Mouse (Mus musculus): ENCODE results near the gene Ing3. TPM values are rescaled to one million over a fixed set of nuclear protein-coding genes. Genes with fewer than 3 reads are reported as not detected.

Ing3 gene
- polyA plus RNA-seq, 1 experiment = 11.0 TPM

DNA sequence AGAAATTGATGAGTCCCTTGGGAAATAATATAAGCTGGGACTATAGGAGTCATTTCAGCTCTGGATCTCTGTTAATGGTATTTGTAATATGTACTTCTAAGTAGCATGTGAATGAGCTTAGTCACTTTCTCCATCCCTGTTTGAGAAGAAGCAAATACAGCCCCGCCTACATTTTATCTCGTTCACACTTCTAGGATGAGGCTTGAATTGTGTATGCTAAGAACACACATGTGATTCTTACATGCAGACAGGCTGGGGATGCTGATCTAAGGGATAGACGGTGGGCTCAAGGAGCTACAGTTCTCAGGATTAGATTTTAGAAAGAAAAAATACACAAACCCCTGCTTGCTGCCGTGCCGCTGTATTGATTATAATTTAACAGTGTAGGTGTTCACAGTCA, 71.3 kb downstream of the Ing3 start:
- Histone ChIP-seq H3K4me3 (ENCODE audit: insufficient read depth, low read depth, low read length) (no peak overlapping the region), H3K27me3 (replicated peaks; ENCODE audit: control insufficient read depth, insufficient read depth, low read length) (no peaks in the 10 kb centered on the region), H3K36me3 (ENCODE audit: control insufficient read depth, insufficient read depth, low read length) (no peaks in the 10 kb centered on the region), H3K4me1 (ENCODE audit: control insufficient read depth, insufficient read depth, low read length) (peaks cover 3% of the 10 kb centered on the region; the same call in 1 of the 2 replicates), H3K27ac (ENCODE audit: insufficient read depth, low read depth, low read length) (no peak overlapping the region)
- WGBS = 92% methylated on average over 5 of the region's 5 CpGs
- TF ChIP-seq POLR2A (IDR thresholded peaks at IDR 0.05; ENCODE audit: low read depth, low read length) (no peak), CTCF (conservative IDR thresholded peaks at IDR 0.05; ENCODE audit: insufficient read depth, insufficient read length, low read depth, low read length) (no peak)
- DNase-seq = no peak

DNA sequence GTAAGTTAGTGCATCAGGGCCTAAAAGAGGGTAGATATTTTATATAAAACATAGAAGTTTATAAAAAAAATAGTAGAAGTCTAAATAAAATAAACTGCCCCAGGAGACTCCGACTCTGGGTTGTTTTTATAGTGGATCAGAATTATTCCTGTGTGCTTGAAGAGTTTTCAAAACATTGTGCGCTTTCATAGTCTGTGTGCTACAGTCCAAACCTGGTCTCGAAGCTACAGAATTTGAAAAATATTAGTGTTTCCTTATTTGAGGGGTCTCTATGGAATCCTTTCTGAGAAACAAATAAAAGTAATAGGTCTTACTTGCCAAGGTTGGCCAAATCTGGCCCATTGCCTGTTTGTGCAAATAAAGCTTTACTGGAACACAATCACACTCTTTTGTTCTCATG, 71.9 kb downstream of the Ing3 start:
- Histone ChIP-seq H3K27ac (ENCODE audit: insufficient read depth, low read depth, low read length) (no peak overlapping the region), H3K36me3 (ENCODE audit: control insufficient read depth, insufficient read depth, low read length) (no peaks in the 10 kb centered on the region), H3K4me3 (ENCODE audit: insufficient read depth, low read depth, low read length) (no peak overlapping the region), H3K4me1 (ENCODE audit: control insufficient read depth, insufficient read depth, low read length) (peaks cover 3% of the 10 kb centered on the region; the same call in 1 of the 2 replicates), H3K27me3 (replicated peaks; ENCODE audit: control insufficient read depth, insufficient read depth, low read length) (no peaks in the 10 kb centered on the region)
- DNase-seq = no peak
- WGBS = 86% methylated on average over 3 of the region's 3 CpGs
- no peak for TF ChIP-seq CTCF (conservative IDR thresholded peaks at IDR 0.05; ENCODE audit: insufficient read depth, insufficient read length, low read depth, low read length)
- no peak for TF ChIP-seq POLR2A (IDR thresholded peaks at IDR 0.05; ENCODE audit: low read depth, low read length)

DNA sequence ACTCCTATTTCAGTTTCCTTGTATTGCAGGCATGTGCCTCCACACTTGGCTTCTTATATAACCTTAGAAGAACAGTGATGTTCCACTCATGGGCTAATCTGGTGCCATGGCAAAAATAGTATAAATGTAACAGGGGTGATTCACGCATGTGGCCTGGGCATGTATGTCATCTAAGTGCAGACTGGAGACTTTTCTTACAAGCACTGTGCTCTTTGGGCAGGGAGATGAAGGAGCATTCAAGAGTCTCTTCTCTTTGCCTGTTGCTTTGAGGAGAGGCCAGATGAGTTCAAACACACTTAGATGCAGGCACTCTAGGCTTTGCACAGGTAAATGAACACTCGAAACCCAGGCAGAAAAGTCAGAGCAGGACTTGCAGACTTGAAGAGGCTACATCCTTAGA, 74.8 kb downstream of the Ing3 start:
- DNase-seq = no peak
- Histone ChIP-seq H3K4me1 (ENCODE audit: control insufficient read depth, insufficient read depth, low read length) (peaks cover 3% of the 10 kb centered on the region; the same call in 1 of the 2 replicates), H3K27me3 (replicated peaks; ENCODE audit: control insufficient read depth, insufficient read depth, low read length) (no peaks in the 10 kb centered on the region), H3K4me3 (ENCODE audit: insufficient read depth, low read depth, low read length) (no peak overlapping the region), H3K36me3 (ENCODE audit: control insufficient read depth, insufficient read depth, low read length) (no peaks in the 10 kb centered on the region), H3K27ac (ENCODE audit: insufficient read depth, low read depth, low read length) (no peak overlapping the region)
- TF ChIP-seq CTCF (conservative IDR thresholded peaks at IDR 0.05; ENCODE audit: insufficient read depth, insufficient read length, low read depth, low read length) = no peak
- no peak for TF ChIP-seq POLR2A (IDR thresholded peaks at IDR 0.05; ENCODE audit: low read depth, low read length)
- 97% methylated on average over 2 of the region's 2 CpGs for WGBS

Other genes starting within 250 kb of the Ing3 start
- gene Tspan12, start 97.1 kb upstream of the Ing3 start, polyA plus RNA-seq (2012; rRNA removed) = 17.2 and 21.7 TPM in 2 replicates
- gene Cped1, start 36.3 kb downstream of the Ing3 start, polyA plus RNA-seq (2012; rRNA removed) = 5.9 and 6.2 TPM in 2 replicates